Mouse (Mus musculus) right cerebral cortex, adult 2 months (tissue): ENCODE data around the gene Slc17a5.
"Not testable (repeated sequence)": the region's sequence is repeated elsewhere in the genome, so short reads cannot be mapped to it uniquely, and the experiment has no call there.

Source experiments
- DNase-seq, 2 experiments: peaks; one replicate each; pipeline ENCODE4 v3.0.0; 2021 to 2022; ENCODE audit warnings: low spot score in 2 of 2

Gene Slc17a5

DNA sequence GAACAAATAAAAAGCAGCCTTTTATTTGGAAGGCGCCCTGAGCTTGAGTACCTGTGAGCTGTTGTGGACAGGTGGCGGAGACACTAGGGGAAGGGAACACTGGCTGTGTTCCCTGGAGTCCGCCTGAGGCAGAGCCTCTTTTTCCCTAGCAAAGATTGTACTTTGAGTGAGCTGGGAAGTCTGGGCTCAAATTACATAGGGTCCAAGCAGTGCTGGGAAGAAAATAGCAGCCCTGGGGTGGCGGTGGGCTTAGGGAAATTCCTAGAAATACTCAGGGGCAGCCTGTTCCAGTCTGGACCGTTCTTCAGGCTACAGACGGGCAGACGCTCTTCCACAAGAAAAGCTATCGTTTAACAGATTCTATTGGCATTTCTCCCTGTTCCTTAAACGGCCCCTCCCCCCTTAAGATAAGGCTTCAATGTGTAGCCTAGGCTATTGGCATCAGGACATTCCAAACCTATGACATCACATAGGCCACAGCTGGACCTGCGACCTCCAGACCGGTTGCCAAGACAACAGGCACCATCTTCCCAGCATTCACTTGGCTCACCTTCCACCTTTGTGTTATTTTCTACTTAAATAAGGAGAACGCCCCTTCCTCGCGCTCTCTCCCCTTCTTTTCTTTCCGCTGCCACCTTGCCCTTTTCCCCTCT lies 67.6 kb downstream of the Slc17a5 start:
- no peak for DNase-seq

DNA sequence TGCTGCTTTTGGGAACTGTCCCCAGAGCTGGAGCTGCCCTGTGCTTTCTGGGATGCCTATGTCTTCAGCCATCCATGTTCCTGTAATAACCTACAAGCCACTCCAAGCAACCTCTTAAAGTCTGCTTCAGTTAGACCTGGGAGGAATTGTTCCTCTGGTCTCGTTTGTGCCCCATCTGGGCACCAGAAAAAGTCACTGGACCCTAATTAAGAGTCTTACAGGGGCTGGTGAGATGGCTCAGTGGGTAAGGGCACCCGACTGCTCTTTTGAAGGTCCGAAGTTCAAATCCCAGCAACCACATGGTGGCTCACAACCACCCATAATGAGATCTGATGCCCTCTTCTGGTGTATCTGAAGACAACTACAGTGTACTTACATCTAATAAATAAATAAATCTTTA lies 70.6 kb downstream of the Slc17a5 start:
- not testable (repeated sequence) for DNase-seq

DNA sequence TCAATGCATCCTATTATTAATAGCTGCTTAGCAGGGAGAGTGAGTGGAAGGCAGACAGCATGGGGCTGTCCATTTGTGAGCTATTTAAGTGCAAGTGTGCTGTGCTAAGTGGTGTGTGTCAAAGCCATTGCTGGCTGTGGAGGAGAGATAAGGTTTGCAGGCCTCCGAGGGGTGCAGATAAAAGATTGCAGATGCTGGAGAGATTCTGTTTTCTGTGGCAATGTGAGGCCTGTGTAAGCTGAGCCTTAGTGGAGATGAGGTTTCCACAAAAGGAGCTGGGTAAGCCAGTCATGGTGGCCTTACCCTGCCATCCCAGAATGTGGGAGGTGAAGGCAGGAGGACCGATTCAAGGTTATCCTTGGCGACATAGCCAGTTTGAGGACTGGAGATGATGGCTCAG lies 71.7 kb downstream of the Slc17a5 start:
- DNase-seq: no peak

DNA sequence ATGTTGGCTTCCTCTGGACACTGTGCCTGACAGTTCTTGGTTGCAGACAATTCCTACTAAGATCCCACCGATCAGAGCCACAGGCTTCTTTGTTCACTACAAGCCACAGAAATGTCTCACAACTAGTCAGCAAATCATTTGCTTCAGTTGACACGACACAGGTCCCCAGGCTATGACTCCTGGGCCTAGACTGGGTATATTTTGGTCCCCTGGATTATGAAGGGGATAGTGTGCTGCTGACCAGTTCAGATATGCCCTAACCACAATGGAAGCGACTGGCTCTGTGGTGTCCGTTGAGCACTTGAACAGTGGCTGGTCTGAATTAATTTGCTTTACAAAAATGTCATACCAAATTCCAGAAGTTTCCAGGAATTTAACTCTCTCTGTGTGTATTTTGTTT lies 73.2 kb downstream of the Slc17a5 start:
- DNase-seq: no peak

DNA sequence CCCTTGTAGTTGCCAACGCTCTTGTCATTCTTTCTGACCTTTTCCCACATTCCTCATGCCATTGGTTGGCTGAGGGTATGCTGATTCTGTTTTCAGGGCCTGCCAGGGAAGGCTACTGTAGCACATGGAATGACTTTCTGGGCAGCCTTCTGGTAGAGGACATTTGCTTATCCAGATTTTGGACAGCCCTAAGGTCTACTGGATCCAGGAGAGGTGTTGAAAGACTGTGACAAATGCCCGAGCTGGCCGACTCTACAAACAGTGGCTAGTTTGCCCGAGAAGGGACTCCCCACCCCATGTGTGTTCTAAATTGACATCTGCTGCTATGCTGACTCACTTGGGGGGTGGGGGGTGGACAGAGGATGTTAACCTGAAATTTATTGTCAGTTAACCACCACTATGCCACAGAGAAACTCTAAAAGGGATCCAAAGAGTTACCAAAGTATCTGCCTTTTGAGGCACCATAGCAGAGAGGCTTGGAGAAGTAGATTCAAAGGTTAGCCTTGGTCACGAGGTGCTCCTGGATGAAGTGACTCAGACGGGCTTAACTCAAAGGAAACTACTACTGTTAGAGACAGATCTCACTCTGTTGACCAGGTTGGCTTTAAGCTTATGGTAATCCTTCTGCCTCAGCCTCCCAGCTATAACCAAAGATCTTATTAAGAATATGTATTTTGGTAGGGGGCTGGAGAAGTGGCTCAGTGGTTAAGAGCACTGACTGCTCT lies 73.9 kb downstream of the Slc17a5 start:
- no peak for DNase-seq

DNA sequence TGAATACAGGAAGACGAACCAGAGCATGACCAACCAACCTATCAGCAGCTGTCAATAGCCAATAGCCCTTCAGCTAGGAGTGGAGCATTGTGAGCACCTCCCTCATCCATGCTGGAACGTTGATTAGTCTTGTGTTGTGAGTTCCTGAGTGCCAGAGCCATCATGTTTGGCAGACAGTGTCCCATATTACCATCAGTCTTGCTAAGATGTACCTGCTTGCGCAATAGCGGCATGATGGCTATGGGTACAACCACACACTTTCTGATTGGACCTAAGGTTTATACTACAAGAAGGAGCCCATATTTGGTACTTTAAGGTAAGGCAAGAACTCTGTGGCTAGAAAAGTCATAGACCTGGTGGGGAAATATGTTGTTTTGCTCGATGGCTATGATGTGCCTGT lies 76.1 kb downstream of the Slc17a5 start:
- no peak for DNase-seq

DNA sequence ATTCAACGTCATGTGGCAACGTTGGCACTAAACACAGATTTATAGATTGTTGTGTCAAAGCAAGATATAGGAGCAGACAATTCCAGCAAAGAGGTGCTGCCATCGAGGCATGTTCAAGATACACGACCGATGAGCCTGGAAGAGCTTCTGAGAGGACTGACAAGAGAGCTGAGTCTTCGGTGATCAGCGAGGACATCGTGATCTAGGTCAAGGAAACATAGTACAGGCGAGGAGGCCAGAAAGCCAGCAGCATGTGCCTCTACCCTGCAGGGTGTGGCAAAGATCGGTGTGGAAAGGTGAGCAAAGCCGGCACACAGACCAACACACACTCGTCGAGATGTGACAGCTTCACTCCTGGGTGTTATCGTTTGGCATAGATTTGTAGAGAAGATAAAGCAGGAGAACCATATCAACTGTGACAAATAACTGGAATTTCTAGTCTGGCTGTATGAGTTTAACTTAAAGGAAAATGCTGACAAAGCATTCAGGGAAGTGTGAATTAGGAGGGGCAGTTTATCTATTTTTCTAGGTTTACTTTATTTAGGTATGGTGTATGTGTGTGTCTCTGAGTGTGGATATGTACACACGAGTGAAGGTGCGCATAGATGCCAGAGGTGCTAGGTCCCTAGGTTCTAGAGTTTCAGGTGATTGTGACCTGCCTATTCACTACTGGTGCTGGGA lies 79.6 kb downstream of the Slc17a5 start:
- no peak for DNase-seq

DNA sequence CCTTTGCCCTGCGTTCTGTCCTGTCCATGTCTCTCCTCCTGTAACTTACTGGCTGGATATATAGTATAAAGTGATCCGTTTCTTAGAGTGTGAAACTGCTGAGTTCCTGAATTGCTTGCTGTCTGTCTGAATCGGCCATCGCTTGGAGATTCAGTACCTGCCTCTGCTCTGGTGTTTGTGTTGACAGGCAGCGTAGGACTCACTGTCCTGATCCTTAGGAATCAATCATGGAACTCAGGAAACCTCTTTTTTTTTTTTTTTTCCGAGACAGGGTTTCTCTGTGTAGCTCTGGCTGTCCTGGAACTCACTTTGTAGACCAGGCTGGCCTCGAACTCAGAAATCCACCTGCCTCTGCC lies 81.1 kb downstream of the Slc17a5 start:
- DNase-seq: no peak

DNA sequence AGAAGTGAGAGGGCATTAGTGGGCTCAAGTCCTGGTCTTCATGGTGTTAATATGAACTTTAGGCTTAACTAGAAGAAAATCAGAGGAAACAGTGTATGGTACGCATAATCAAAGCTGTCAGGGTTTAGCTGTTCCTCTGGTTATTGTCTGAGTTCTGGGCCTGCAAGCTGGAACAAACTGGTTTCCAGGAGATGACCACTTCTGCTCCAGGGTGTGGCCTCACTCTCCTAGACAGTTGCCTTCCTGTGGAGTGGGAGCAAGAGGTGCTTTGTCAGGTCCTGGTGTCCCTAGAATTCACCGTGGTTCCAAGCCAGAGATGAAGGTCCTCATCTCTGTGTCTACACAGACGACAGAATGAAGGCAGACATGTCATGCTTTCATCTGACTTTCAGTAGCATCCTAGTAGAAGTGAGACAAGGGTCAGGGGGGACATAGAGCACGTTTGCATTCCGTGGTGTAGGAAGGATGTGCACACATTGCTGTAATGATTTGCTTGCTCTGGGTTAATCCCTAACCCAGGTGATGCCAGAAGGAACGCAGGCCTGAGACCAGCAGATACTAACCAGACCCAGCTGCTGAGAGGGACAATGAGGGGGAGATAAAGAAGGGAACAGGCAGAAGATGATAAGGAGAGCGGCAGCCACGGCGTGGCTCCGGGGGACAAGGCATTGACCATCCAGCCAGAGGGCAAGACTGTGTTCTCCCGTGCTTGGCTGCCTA lies 81.7 kb downstream of the Slc17a5 start:
- DNase-seq: no peak

DNA sequence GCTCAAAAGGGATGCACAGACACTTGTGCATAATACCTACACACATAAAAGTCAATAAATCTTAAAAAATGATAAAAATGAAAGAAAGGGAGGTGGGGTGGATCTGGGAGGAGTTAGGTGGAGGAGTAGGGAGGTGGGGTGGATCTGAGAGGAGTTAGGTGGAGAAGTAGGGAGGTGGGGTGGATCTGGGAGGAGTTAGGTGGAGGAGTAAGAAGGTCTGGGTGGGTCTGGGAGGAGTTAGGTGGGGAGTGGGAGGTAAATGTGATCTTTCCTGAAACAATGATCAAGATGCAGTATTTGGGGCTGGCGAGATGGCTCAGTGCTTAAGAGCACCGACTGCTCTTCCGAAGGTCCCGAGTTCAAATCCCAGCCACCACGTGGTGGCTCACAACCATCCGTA lies 82.6 kb downstream of the Slc17a5 start:
- DNase-seq: no peak

DNA sequence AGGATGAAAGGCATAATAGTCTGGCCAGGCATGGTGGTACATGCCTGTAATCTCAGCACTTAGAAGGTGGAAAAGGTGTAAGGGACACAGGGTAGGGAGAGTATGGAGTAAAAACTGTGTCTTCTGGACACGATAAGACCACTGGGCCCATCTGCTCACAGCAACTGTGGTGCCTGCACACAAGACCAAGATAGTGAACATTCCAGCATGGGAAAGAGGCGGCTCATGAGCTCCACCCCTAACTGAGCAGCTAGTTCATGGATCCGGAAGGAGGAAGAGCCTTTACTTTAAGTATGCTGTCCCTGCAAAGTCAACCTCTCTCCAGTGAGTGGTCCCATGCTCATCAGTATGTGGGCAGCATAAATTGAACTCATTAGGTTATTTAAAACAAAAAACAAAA lies 83.2 kb downstream of the Slc17a5 start:
- DNase-seq: no peak

DNA sequence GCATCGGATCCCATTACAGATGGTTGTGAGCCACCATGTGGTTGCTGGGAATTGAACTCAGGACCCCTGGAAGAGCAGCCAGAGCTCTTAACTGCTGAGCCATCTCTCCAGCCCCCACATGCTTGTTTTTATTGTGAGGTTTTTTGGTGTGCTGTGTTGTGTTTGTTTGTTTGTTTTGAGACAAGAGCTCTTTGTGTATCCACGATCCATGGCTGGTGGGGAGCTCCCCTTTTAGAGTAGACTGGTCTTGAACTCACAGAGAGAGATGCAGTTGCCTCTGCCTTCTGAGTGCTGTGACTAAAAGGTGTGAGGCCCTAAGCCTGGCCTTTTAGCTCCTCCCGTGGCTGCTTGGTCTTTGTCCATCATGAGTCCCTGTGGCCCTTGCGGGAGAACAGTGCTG lies 83.7 kb downstream of the Slc17a5 start:
- no peak for DNase-seq

DNA sequence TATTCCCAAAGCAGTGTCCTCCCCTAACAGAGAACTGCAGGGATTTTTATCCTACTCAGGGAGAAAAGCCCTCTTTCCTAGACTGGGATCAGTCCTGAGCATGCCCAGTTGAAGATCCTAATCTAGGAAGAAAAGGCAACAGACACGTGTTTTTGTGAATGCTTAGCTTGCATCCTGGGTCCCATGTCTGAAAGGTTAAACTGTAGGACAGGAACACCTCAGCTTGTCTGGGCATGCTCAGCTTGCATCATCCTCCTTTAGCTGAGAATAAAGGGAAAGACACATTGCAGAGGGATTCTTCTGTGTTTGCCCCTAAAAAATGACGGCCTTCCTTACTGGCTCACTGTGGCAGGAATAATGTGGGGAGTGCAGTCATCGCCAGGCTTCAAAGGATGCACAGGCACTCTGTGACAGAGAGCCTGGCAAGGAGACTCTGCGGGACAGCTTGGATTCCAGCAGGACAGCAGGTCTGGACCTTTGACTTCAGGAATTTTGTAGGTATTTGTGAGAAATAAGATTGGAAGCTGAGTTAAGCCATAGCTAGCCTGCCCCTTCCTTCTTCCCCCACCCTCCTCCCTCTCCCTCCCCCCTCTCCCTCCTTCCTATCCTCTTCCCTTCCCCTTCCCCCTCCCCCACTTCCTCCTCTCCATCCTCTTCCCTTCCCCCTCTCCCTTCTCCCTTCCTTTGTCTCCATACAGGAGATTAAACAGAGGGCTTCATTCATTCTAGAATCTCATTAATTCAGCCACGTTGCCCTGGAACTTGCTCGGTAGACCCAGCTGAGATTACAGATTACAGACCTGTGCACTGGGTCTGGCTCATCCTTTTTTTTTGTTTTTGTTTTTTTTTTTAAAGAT lies 84.4 kb downstream of the Slc17a5 start:
- DNase-seq: no peak

DNA sequence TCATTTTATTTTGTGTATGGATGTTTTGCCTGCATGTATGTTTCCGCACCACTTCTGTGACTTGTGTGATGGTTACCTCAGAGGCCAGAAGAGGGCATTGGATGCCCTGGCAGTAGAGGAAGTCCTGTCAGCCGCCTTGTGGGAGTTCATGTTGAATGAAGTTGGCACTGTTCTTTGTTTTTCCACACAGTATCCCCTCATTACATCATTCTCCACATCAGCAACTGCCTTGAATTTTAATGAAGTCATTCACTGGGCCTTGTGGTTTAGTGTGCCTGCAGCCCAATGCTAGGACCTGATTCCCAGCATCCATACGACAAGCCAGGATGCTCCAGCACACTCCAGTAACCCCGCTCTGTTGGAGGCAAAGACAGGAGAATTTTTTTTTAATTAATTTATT lies 86.6 kb downstream of the Slc17a5 start:
- no peak for DNase-seq

DNA sequence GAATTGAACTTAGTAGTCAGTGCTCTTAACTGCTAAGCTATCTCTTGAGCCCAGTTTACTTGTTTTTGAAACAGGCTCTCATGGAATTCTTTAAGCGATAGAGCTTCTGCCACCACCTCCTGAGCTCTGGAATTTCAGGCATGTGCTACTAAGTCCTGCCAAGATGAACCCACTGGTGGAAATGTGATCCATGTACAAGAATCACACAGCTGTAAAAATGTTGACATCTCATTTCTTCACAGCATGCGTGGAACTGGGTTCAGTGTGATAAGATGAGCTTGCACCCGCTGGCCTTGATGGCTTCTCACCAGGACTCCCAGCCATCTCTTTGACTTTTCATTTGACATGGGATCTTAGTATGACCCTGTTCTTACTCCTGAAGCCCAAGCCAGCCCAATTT lies 87.5 kb downstream of the Slc17a5 start:
- no peak for DNase-seq

DNA sequence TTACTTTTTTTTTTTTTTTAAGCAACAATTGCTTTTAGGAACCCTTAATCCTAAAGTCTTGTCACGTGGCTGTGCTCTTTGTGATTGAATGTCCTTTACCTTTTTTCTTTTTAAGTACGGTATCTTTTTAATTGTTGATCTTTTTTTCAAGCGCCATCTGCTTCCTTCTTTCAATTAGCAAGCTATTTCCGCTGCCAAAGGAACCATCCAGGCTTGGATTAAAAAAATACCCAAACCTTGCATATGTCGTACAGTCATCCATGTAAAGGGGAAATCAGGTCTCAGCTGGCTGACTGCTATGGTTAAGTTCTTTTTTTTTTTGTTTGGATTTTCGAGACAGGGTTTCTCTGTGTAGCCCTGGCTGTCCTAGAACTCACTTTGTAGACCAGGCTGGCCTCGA lies 94.7 kb downstream of the Slc17a5 start:
- DNase-seq: no peak

DNA sequence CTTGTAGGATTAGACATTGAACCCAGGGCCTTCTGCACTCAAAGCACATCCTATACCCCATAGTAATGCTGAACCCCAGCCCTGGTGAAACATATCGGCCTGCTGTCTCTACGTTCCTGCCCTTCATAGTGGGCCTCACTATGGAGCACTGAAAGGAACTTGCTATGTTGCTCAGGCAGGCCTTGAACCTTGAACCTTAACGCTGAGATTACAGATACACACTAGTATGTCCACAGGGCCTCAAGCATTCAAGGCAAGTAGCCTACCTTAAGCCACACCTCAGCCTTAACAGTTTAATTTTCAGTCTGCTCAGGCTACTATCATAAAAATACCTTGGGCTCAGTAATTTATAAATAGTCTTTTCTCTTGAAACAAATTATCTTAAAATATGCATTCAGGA lies 95.6 kb downstream of the Slc17a5 start:
- DNase-seq: no peak

DNA sequence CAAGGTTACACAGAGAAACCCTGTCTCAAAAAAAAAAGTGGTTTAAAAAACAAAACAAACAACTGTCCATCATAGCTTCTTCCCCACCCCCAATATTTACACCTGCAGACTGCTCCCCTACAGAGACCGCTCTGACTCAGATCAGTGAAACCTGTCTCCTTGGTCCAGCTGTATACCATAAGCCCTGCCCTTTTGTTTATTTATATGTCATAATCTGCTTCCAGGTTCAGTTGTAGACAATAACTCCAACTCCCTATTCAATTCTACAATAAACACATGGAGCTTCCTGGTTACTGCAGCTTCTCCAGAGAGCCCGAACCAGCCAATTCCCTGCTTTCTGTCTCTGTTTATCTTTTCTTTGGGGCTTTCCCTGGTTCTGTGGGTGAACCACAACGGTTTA lies 96.7 kb downstream of the Slc17a5 start:
- no peak for DNase-seq

DNA sequence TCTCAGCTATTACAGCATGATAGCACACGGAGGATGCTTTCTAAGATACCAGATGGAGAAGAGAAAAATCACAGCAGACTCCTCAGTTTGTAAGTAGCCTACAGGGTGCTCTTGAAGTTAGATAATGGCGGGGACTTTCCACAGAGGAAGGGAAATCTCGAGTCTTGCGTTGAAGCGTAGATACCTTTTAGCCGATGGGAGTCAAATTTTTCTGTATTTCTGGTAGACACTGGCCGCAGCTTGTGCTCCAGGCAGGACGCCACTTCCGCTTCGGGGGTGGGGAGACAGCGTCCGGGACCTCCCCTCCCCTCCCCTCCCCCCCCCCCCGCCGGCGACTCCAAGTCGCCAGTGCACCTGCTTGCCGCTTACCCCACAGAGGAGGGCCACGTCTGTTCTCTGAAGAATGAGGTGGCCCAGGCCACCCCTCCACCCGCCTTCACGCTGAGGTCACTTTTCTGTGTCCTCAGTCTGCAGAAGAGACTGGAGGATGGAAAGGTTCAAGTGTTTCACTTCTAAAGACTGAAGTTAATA lies 98.9 kb downstream of the Slc17a5 start, which contains the start of gene Eef1a1:
Eef1a1 (minus strand) TSS at position 262 of the 531 bp plus-strand sequence.
- peak; percentile 44 to 45 for DNase-seq

DNA sequence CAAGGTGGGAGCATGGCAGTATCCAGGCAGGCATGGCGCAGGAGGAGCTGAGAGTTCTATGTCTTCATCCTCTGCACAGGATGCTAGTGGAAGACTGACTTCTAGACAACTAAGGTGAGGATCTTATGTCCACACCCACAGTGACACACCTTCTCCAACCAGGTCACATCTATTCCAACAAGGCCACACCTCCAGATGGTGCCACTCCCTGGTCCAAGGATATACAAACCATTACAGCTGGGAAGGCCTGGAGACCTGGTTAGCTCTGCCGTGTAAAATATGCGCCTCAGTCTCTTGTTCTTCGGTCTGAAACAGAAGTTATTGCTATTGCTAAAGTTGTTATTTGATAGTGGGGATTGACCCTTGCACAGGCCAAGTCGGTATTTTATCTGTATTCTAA lies 99.8 kb downstream of the Slc17a5 start:
- not testable (repeated sequence) for DNase-seq
